Mouse (Mus musculus) kidney, embryonic 15.5 days (tissue): Measurements from ENCODE around the gene Mark1. TPM values are rescaled to one million over a fixed set of nuclear protein-coding genes. Genes with fewer than 3 reads are reported as not detected.

Experiments used
- ATAC-seq: fragments of 200-750 bp; cut with Nextera tagmentation; replicated peaks from 2 replicates; pipeline ENCODE4 v1.8.0; 2017; ENCODE audit warnings: moderate TSS enrichment; ENCODE audit not compliant: low FRiP score
- H3K27ac ChIP-seq: fragments of 300-500 bp; sonication (generic); 2 replicates; pipeline ENCODE4 v1.5.1; 2015; ENCODE audit warnings: mild to moderate bottlenecking, inconsistent platforms
- H3K27me3 ChIP-seq: fragments of 300-500 bp; sonication (generic); 2 replicates; pipeline ENCODE4 v1.6.1; 2015; ENCODE audit warnings: inconsistent platforms
- H3K36me3 ChIP-seq: fragments of 300-500 bp; sonication (generic); 2 replicates; pipeline ENCODE4 v1.6.1; 2015; ENCODE audit warnings: inconsistent platforms
- H3K4me1 ChIP-seq: fragments of 300-500 bp; sonication (generic); 2 replicates; pipeline ENCODE4 v1.6.1; 2015; ENCODE audit warnings: inconsistent platforms
- H3K4me2 ChIP-seq: fragments of 300-500 bp; sonication (generic); 2 replicates; pipeline ENCODE4 v1.6.1; 2015; ENCODE audit warnings: moderate library complexity, mild to moderate bottlenecking, inconsistent platforms
- H3K4me3 ChIP-seq: fragments of 300-500 bp; sonication (generic); replicated peaks from 2 replicates; pipeline ENCODE4 v1.5.1; 2015; ENCODE audit warnings: mild to moderate bottlenecking, inconsistent platforms
- H3K9ac ChIP-seq: fragments of 300-500 bp; sonication (generic); 2 replicates; pipeline ENCODE4 v1.6.1; 2015; ENCODE audit warnings: mild to moderate bottlenecking, inconsistent platforms
- H3K9me3 ChIP-seq: fragments of 300-500 bp; sonication (generic); replicated peaks from 2 replicates; pipeline ENCODE4 v1.6.1; 2016; ENCODE audit warnings: inconsistent platforms
- WGBS: fragments of 180-500 bp; shearing (Covaris S2); methylation state at CpG from one replicate; pipeline ENCODE4 v1.1.7; 2015; ENCODE audit warnings: mixed read lengths; 5-methylcytosine and 5-hydroxymethylcytosine counted together
- polyA plus RNA-seq: library from polyadenylated mRNA; unstranded; fragments of >200 nt; fragmentation: Nextera tagmentation; extraction: Ambion mirVana; gene quantifications from 2 replicates; pipeline ENCODE4 v1.2.1, GENCODE M21; 2015

Gene Mark1
- polyA plus RNA-seq, 1 experiment from 2014 or later, result 1.7 TPM

- WGBS, result 84% methylated on average over 6 of the region's 6 CpGs
- no peaks in the 10 kb centered on the region for H3K27me3 ChIP-seq
- no peak for ATAC-seq
- no peak overlapping the region for H3K4me3 ChIP-seq
- no peaks in the 10 kb centered on the region for H3K36me3 ChIP-seq
- no peak overlapping the region for H3K27ac ChIP-seq
- H3K9me3 ChIP-seq, result no peaks in the 10 kb centered on the region
- H3K4me2 ChIP-seq, result no peak overlapping the region
- no peak overlapping the region for H3K9ac ChIP-seq
- H3K4me1 ChIP-seq, result peaks cover 27% of the 10 kb centered on the region
These were observed 136.7 kb downstream of the Mark1 start for GRCm38 (mm10) chr1:184862636-184863035.

- no peaks in the 10 kb centered on the region for H3K27me3 ChIP-seq
- H3K4me1 ChIP-seq, result peaks cover 23% of the 10 kb centered on the region
- no peak overlapping the region for H3K4me3 ChIP-seq
- ATAC-seq, result no peak
- H3K9me3 ChIP-seq, result no peaks in the 10 kb centered on the region
- no peak overlapping the region for H3K27ac ChIP-seq
- no peaks in the 10 kb centered on the region for H3K36me3 ChIP-seq
- 68% methylated on average over 2 of the region's 2 CpGs for WGBS
- H3K4me2 ChIP-seq, result no peak overlapping the region
- no peak overlapping the region for H3K9ac ChIP-seq
These were observed 137.8 kb downstream of the Mark1 start for GRCm38 (mm10) chr1:184861551-184861950.

GRCm38 (mm10) chr1:184860276-184860675 lies 139.1 kb downstream of the Mark1 start:
- no peak for ATAC-seq
- Histone ChIP-seq H3K4me2 (no peak overlapping the region), H3K36me3 (no peaks in the 10 kb centered on the region), H3K9me3 (no peaks in the 10 kb centered on the region), H3K9ac (no peak overlapping the region), H3K4me1 (peaks cover 23% of the 10 kb centered on the region), H3K4me3 (no peak overlapping the region), H3K27me3 (no peaks in the 10 kb centered on the region), H3K27ac (no peak overlapping the region)
- WGBS, result 44% methylated on average over 3 of the region's 3 CpGs

- Histone ChIP-seq H3K27ac (no peak overlapping the region), H3K4me2 (no peak overlapping the region), H3K36me3 (no peaks in the 10 kb centered on the region), H3K4me1 (peaks cover 16% of the 10 kb centered on the region), H3K4me3 (no peak overlapping the region), H3K27me3 (no peaks in the 10 kb centered on the region), H3K9ac (no peak overlapping the region), H3K9me3 (no peaks in the 10 kb centered on the region)
- no peak for ATAC-seq
- WGBS, result 88% methylated on average over 1 of the region's 1 CpGs
These were observed 141.1 kb downstream of the Mark1 start for GRCm38 (mm10) chr1:184858253-184858652.

GRCm38 (mm10) chr1:184857216-184857615 lies 142.2 kb downstream of the Mark1 start:
- H3K4me1 ChIP-seq, result peaks cover 23% of the 10 kb centered on the region
- H3K27ac ChIP-seq, result no peak overlapping the region
- H3K9me3 ChIP-seq, result no peaks in the 10 kb centered on the region
- no peak overlapping the region for H3K9ac ChIP-seq
- H3K27me3 ChIP-seq, result no peaks in the 10 kb centered on the region
- H3K4me2 ChIP-seq, result no peak overlapping the region
- WGBS, result 84% methylated on average over 9 of the region's 9 CpGs
- no peak for ATAC-seq
- no peaks in the 10 kb centered on the region for H3K36me3 ChIP-seq
- H3K4me3 ChIP-seq, result no peak overlapping the region

GRCm38 (mm10) chr1:184853922-184854321 lies 145.4 kb downstream of the Mark1 start:
- peaks cover 31% of the 10 kb centered on the region for H3K4me1 ChIP-seq
- ATAC-seq, result no peak
- no peak overlapping the region for H3K4me3 ChIP-seq
- H3K27ac ChIP-seq, result peak overlapping the region; percentile 89
- no peak overlapping the region for H3K9ac ChIP-seq
- no peaks in the 10 kb centered on the region for H3K36me3 ChIP-seq
- WGBS, result 39% methylated on average over 3 of the region's 3 CpGs
- H3K27me3 ChIP-seq, result peaks cover 4% of the 10 kb centered on the region; the same call in 1 of the 2 replicates
- H3K4me2 ChIP-seq, result peak overlapping the region; percentile 51
- no peaks in the 10 kb centered on the region for H3K9me3 ChIP-seq

GRCm38 (mm10) chr1:184853339-184853738 lies 146.0 kb downstream of the Mark1 start:
- ATAC-seq, result peak; percentile 41

GRCm38 (mm10) chr1:184851741-184852618 lies 147.4 kb downstream of the Mark1 start:
- H3K9ac ChIP-seq, result 0 out of 2 replicates have a peak overlapping the region, but pooled peaks have one; percentile 14
- peaks cover 31% of the 10 kb centered on the region for H3K4me1 ChIP-seq
- H3K27me3 ChIP-seq, result peaks cover 13% of the 10 kb centered on the region
- peak overlapping the region; percentile 1 for H3K4me3 ChIP-seq
- peak overlapping the region; percentile 37 for H3K27ac ChIP-seq
- peak; percentile 89 for ATAC-seq
- peak overlapping the region; percentile 47 for H3K4me2 ChIP-seq
- WGBS, result 9% methylated on average over 31 of the region's 31 CpGs
- H3K36me3 ChIP-seq, result no peaks in the 10 kb centered on the region
- H3K9me3 ChIP-seq, result no peaks in the 10 kb centered on the region

More at GRCm38 (mm10) chr1:184853339-184853738, 146.0 kb downstream of the Mark1 start:
- peaks cover 4% of the 10 kb centered on the region; the same call in 1 of the 2 replicates for H3K27me3 ChIP-seq
- H3K9me3 ChIP-seq, result no peaks in the 10 kb centered on the region
- no peak overlapping the region for H3K9ac ChIP-seq
- peak overlapping the region; percentile 21; the same call in 1 of the 2 replicates for H3K4me3 ChIP-seq
- H3K4me2 ChIP-seq, result peak overlapping the region; percentile 51
- peaks cover 31% of the 10 kb centered on the region for H3K4me1 ChIP-seq
- H3K36me3 ChIP-seq, result no peaks in the 10 kb centered on the region
- peak overlapping the region; percentile 89 for H3K27ac ChIP-seq
- WGBS, result 18% methylated on average over 5 of the region's 5 CpGs

- WGBS, result 19% methylated on average over 7 of the region's 7 CpGs
- ATAC-seq, result no peak
- Histone ChIP-seq H3K36me3 (no peaks in the 10 kb centered on the region), H3K9me3 (no peaks in the 10 kb centered on the region), H3K4me2 (peak overlapping the region; percentile 47), H3K4me1 (peaks cover 39% of the 10 kb centered on the region), H3K27me3 (peaks cover 13% of the 10 kb centered on the region), H3K9ac (no peak overlapping the region), H3K4me3 (no peak overlapping the region), H3K27ac (peak overlapping the region; percentile 37)
These were observed 148.2 kb downstream of the Mark1 start for GRCm38 (mm10) chr1:184851166-184851565.

- no peak for ATAC-seq
- Histone ChIP-seq H3K27ac (no peak overlapping the region), H3K27me3 (peaks cover 13% of the 10 kb centered on the region), H3K4me1 (peaks cover 40% of the 10 kb centered on the region), H3K36me3 (no peaks in the 10 kb centered on the region), H3K9me3 (no peaks in the 10 kb centered on the region), H3K4me3 (no peak overlapping the region), H3K9ac (no peak overlapping the region), H3K4me2 (peak overlapping the region; percentile 96)
- WGBS, result 69% methylated on average over 3 of the region's 3 CpGs
These were observed 152.4 kb downstream of the Mark1 start for GRCm38 (mm10) chr1:184846973-184847372.
